Mouse (Mus musculus) forelimb bud, embryonic 11.5 days (tissue): ENCODE data around the gene Soga3.

Experiments used
- DNase-seq: peaks from one replicate; pipeline ENCODE4 v3.0.0-alpha.2; 2012; ENCODE audit warnings: low read depth, low spot score

Soga3 gene

DNA sequence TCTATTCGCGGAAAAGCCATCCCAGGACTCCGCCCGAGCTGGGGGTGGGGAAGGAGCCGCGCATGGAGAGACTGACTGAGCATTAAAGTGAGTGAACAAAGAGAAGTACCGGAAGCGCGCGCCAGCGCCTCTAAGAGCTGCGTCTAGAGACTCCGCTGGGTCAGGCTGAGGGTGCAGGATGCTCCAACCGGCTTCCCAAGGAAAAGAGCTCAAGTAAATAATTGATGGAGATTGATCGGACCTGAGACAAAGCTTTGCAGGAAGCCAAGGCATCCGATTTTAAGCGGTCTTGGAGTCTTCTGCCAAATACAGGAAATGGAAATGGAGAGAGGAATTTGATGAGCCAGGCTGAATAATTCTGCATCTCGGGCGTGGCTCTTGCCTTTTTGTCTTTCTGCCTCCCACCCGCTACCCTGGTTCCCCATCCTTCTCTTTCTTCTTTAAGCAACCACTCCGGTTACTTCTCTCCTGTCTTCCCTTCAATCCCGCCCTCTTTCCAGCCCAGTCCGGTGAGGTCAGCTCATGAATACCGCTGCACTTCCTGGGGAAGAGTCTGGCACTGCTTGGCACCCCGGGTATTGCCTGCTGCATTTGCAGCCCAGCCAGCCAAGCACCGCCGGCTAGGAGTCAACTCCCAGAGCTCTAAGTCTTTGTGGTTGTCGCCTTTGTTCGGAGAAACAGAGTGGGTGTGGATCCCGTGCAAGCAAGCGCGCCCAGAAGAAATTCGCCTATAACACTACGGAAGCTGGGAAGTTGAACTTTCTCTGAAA, at the start of gene Soga3:
TSS of gene Soga3 (plus strand) at position 274 of the 770 bp plus-strand sequence.
- no peak for DNase-seq

DNA sequence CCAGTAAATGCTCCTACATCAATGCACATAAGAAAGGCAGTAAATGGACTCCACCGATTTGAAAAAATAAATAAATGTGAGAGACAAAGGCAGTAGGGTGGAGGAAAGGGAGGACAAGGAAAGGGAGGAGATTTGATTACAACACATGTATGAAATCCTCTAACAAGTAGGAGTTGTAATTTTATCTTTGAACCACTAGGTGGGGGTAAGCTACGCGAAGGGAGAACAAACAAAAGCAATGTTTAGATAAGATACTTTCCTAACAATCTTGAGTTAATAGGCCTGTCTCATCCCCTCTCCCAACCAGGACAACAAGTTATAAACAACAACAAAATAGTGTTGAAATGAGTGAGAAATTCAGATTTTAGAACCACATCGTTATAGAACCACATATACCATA, 36.7 kb upstream of the Soga3 start:
- DNase-seq, result peak; percentile 10

DNA sequence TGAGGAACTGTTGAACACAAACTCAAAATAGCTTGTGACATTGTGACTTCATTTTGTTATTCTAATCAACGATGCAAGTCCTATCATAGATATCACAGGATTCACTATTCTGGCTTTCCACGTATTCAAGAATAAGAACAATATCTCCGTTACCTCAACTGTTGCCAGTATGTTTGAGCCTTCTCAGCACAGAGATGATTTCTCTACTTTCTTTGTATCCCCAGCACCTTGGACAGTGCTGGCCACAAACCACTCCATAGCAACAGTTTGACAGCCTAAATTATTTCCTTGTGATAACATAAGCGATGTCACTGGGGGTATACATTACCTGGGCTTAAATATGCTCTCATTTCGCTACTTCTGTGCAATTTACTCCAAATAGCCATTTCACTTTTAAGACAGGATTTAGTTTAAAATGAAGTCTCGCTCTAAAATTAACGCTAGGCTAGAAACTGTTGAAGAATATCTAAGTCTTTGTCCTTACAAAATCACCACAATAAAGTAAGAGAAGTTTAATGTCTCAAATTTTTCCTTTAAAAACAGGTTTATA, 1.0 kb upstream of the Soga3 start:
- no peak for DNase-seq

DNA sequence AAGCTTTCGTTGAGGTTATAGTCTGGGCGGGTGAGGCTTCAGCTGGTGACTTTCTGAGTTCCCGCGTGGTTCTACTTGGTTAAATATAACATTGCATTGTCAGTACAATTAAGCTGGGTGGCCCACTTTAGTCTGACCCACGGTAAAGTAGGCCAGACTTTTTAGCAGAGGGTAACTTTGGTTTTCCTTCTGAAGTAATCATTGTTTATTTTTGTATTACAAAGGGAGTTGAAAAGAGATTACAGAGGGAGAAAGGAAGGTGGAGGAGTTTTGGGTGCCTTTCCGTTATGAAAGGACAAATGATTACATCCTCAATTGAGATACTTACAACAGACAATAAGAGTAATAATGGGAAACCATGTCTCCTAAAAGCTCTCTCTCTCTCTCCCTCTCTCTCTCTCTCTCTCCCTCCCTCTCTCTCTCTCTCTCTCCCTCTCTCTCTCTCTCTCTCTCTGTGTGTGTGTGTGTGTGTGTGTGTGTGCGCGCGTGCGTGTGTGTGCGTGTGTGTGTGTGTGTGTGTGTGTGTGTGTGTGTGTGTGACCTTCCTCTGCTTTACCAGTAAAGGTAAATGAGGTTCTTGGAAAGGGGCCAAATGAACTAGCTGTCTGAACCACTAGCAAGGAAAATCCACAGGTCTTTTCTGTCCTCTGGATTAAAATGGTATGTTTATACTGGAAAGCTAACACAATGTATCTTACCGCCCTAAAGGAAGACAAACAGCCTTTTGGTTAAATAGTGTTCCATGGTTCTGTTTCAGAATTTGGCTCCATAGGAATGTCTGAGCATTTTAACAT, 1.2 kb downstream of the Soga3 start:
- no peak for DNase-seq

DNA sequence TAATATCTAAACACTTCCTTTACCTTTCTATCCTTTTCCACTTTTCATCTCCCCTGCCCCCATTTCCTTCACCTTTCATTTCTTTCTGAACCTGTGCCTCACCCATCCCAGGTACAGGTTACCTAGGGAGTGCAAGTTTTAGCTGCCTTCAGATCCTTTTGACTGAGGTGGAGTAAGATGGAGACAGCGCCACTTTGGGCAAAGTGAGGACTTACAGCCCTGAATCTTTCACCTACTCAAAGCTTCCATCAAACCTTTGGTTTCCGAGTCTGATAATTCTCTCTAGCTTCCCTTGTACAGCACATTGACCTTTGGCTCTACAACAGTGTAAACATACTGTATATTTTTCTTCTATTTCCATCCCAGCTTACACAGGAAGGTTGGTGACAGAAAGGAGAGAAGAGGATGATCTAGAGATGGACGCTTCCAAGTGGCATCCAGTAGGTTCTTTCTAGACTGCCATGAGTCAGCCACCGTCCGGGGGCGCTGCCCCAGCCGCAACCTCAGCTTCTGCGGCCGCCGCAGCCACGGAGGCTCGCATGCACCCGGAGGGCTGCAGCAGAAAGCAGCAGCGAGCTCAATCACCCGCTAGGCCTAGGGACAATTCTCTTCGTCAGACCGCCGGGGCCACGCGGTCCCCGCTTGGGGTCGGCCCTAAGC, 2.7 kb downstream of the Soga3 start:
- DNase-seq, result no peak

DNA sequence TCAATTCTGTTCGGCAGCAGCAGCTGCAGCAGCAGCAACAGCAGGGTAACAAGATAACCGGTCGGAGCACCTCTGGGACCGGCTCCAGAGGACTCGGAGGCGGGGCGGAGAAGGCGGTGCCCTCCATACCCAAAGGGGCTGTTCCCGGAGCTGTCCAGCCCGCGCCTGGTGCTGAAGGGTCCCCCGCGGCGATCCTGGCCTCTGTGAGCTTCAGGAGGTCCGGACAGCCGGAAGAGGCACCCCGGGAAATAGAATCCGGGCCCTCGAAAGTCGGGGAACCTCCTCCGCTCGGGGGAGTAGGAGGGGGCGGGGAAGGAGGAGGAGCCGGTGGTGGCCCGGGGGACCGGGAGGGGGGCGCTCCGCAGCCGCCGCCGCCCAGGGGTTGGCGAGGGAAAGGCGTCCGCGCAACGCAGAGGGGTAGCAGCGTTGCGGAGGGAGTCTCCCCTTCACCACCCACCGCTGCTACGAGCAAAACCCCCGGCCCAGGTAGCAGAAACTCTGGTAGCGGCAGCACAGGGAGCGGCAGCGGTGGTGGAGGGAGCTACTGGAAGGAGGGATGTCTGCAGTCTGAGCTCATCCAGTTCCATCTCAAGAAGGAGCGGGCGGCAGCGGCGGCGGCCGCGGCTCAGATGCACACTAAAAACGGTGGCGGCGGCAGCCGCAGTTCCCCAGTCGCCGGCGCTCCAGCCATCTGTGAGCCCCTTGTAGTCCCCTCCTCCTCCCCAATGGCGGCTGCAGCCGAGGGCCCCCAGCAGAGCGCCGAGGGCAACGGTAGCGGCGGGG, 3.4 kb downstream of the Soga3 start:
- DNase-seq, result peak; percentile 73

DNA sequence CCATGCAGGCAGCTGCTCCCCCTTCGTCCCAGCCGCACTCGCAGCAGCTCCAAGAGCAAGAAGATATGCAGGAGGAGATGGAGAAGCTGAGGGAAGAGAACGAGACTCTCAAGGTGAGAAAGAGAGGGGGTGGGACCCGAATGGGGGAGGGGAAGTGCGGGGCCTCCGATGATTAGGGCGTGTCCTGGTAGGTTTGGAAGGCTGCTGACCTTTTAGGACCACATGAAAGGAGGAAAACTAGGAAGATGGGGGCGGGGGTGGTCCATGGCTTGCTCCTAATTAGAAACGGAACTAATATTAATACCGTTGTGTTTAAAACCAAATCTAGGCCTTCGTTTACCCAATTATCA, 4.0 kb downstream of the Soga3 start:
- no peak for DNase-seq

DNA sequence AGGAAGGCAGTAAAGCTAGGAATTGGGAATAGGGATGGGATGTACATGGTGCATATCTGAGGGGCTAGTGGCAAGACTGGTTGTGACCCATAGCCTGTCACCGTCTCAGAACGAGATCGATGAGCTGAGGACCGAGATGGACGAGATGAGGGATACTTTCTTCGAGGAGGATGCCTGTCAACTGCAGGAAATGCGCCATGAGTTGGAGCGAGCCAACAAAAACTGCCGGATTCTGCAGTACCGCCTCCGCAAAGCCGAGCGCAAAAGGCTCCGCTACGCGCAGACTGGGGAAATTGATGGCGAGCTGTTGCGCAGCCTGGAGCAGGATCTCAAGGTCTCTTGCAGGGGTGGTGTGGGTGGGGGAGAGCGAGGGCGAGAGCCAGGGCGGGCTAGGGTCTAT, 4.4 kb downstream of the Soga3 start:
- no peak for DNase-seq

DNA sequence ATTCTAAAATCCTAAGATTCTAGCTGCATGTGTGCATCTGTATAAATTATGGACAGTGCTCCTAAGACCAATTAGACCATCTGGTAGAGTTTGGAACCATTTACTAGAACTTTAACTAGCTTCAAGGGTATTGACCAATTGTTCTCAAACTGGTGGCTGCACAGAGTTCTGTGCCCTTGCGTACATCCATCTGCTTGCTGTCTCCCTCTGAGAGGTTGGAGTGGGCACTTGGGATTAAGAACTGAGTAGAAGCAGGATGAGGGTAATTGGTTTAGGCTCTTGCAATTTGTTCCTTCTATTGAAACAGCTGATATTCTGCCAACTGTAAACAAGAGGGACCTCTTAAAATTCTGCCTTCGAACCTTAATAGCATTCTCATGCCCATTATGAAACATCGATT, 11.7 kb downstream of the Soga3 start:
- no peak for DNase-seq

DNA sequence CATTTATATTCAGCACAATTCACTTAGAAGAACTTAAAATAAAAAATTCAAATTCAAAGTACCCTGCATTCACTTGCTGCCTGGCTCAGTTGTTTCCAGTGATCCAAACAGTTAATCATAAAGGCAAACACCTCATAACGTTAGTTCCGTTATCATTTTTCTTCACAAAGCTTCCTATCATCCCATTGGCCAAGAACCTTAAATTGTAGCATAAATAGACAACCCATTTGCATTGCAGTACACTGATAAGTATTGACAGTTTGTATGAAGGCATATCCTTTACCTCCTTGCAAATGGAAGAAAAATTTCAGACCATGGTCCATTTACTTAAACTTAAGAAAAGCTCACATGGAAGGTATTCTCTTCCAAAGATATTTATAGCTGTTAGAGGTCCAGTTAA, 18.0 kb downstream of the Soga3 start:
- no peak for DNase-seq

DNA sequence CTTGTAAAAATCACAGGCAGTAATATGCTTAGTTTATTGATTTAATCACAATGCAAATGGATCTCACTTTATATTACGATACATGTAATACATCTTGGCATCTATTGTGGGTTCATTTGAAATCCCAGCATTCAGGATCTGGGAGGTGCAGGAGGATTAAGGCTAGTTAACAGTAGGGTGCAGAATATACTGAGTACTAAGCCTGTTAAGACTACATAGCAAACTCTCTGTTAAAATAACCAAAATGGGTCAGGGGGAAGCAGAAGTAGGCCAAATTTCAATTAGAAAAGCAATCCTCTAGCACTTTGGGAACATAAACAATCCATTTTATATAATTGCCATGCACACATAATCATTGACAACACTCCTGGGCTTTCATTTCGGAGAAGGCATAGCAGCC, 30.1 kb downstream of the Soga3 start:
- no peak for DNase-seq

DNA sequence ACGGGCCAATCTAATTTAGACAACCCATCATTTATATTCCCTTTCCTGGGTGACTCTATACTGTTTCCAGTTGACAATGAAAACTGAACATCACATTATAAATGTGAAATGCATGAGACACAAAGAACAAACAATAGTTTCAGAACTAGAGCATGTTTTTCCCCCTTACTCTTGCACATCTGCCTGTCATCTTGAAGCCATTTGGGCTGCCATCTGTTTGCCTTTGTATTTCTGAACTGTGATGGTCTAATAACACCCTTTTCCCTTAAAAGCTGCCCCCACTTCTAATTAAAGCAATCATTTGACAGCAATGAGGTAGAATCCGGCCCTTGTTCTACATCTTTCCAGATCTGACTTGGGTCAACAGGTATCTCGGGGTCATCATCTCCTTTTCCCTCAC, 32.0 kb downstream of the Soga3 start:
- no peak for DNase-seq

DNA sequence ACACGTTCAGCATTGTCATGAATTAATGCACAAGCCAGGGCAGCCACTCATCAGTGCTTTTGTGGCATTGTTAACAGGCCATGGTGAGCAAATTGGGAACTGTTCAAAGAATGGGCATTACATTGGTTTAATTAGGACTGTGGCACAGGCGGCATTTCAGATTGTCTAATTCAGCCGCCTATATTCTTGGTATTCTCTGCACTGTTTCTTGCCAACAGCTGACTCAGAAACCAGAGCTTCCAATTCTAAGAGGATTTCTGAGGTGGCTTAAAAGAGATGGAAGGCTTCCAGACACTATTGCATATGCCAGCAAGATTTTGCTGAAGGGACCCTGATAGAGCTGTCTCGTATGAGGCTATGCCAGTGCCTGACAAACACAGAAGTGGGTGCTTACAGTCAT, 33.2 kb downstream of the Soga3 start:
- DNase-seq, result no peak

DNA sequence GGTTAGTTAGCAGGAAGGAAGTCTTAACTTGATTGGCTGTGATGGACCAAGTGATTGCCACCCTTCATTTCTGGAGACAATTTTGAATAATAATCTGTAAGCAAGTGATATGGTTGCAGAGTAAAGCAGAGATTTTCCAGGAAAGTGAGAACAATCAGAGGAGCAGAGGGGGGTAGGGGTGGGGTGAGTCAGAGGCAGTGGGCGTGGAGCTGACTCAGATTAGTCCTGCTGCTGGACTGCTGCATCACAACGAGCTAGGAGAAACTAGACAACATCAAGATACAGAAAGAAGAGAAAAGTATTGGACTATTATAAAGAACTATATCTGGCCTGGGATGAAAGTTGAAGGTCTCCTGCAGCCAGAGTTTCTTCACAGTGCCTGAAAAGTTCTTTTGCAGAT, 34.4 kb downstream of the Soga3 start:
- DNase-seq, result no peak

DNA sequence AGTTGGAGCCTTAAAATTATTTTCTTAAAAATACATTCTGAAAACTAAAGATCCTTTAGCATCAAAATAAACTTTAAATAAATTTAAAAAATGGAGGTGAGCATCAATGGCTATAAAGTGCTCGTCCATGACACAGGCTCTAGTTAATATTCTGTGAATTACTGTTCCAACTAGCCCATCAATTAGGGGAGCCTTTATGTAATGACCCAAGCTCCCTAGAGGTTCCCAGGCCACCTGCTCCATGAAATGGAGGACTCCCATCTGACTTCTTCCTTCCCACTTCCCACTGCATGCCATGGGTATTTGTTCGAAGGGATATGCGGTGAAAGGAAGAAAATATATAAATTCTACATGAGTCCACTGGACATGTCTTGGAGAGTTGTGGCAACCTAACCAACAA, 36.6 kb downstream of the Soga3 start:
- DNase-seq, result no peak

DNA sequence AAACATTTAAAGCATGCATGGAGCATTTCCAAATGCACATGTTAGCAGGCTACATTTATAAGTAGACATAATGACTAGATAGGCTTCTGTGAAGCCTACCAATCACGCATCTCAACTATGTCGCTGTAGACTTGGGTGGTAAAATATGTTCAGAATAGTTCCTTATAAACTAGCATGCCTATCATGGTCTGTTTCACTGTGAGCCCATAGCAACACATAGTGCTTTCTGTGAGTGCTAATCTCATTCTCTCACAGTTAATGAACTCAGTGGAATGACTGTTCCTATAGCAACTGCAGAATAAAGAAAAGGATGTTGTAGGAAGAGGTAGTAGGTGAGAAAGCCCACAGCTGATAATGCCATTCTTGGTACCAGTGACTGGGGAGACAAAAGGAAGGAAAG, 37.4 kb downstream of the Soga3 start:
- DNase-seq, result no peak

DNA sequence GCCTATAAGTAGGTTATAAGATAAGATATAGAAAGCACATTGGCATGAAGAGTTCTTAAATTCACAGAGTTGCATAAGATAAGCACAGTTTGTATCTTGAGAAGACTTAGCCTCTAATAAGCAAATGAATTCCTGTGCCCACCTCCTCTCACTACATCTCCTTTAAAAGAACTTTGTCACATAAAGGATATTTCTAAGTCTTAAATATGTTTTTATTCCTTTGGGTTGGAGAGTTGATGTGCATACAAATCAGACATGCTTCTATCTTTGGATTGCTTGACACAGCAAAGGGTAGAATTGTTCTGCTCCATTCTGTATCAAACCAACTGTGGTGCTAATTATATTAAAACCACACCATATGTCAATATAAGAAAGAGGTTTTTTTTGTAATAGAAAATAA, 50.1 kb downstream of the Soga3 start:
- DNase-seq, result no peak

DNA sequence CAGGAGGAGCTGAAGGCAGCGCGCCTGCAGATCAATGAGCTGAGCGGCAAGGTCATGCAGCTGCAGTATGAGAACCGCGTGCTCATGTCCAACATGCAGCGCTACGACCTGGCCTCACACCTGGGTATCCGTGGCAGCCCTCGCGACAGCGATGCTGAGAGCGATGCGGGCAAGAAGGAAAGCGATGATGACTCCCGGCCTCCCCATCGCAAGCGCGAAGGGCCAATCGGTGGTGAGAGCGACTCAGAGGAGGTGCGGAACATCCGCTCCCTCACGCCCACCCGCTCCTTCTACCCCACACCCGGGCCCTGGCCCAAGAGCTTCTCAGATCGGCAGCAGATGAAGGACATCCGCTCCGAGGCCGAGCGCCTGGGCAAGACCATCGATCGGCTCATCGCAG, 53.2 kb downstream of the Soga3 start:
- DNase-seq, result no peak

DNA sequence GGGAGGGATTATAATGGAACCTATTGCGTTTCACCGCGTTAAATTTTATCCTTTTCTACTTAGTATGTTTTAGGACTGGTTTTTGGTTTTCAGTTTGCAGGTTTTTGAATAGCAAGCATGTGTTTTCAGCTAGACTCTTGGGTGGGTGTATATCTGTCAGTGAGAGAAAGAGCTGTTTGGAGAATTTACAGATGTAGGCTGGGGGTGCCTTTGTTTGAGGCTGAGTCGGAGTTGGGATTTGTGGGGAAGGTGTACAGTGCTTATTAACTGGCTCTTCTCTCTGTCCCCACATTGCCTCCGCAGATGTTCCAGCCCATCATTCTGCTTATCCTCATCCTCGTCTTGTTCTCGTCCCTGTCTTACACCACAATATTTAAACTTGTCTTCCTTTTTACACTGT, 55.0 kb downstream of the Soga3 start, which contains the start of gene Gm49353:
TSS of gene Gm49353 (plus strand) at position 313 of the 400 bp plus-strand sequence.
- DNase-seq, result no peak

DNA sequence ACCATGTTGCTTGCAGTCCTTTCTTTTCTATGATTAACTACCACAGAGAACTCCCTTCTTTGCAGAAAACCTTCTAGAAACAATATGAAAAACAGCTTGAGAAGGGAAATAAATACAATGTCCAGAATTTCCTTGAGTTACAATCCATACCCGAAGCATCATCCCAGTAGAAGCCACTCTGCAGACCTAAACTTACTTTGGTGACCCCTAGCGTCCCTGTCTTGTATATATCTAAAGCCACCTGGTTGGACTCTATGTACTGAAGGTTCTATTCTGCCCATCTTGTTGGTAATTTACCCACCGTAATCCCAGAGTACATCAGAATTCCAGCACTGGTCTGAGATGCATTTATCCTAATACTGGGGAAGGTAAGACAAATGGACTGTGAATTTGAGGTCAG, 56.2 kb downstream of the Soga3 start:
- no peak for DNase-seq

DNA sequence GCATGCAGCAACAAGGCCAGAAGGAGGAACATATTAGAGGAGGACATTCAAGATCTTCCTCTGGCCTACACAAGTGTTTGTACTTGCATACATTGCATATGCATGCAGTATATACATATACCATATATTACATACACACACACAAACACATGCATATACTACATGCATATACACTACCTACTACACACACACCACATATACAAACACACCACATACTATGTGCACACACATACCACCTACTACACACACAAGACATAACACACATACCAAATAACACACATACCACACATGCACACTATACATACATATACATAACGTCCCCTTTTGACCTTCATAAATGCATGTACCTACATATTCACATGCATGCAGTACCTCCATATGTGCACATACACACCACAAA, 57.0 kb downstream of the Soga3 start:
- no peak for DNase-seq

DNA sequence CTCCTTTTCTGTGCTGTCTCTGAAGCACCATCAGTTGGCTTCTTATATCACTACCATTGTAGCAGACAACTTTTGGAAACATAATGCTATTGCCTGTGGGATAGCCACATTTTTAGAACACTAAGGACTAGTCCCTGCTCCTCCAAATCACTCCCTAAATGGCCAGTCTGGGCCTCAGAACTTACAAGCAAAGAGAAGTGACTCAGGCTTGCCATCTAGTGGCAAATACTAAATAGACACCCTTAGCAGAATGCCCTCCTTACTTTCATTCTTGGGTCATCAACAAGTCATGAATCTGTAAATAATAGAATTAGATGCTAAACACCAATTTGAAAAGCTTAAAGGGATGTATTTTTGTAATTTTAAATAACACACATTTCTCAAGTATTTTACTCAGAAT, 63.1 kb downstream of the Soga3 start:
- DNase-seq, result peak; percentile 40
